Mouse (Mus musculus): ENCODE data around the gene Tspan15.

DNA sequence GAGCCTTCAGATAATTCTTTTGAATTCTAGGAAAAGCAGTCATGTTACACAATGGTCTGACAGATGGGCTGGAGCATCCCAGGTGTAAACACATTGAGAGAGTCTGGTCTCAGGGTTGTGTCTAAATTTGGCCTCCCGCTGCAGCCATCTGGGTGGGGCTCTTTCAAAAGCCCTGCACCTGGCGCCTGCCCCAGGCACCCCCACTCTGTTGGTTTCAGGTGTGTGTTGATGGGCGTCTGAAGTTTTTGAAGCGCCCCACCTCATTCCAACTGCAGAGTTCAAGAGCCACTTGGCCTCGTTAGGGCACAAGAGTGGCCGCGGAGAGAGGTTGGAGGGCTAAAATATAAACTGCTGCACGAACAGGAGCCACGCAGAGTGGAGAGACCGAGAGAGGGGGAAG is 11.3 kb upstream of the Tspan15 start:
- TF ChIP-seq ZNF384 (IDR thresholded peaks at IDR 0.05; ENCODE audit: low read depth, low read length) (no peak), MAFK (IDR thresholded peaks at IDR 0.05; ENCODE audit: insufficient read depth, low read depth, low read length) (no peak)

Data from ES-E14 (cell line).